Mouse (Mus musculus): Measurements from ENCODE around the gene H3f3a. TPM values are rescaled to one million over a fixed set of nuclear protein-coding genes. Genes with fewer than 3 reads are reported as not detected.

The H3f3a gene
- polyA plus RNA-seq, 1 experiment from 2014 or later, result 2,358 TPM

DNA sequence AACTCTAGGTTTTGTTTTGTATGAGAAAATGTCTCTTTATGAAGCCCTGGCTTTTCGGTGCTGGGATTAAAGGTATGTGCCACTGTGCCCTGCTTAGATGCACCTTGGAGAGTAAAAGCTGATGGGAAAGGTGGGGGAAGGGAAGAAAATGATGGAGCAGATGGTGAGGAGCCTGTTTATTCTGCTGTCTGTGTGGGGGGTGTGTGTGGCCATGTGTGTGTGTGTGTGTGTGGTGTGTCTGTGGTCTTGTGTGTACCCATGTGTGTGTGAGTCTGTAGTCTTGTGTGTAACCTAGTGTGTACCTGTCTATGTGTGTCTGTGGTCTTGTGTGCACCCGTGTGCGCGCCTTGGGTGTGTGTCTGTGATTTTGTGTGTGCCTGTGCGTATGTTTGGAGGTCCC lies 15.1 kb downstream of the H3f3a start:
- no peak for ATAC-seq (ENCODE audit: insufficient read depth)
- Histone ChIP-seq H3K27me3 (ENCODE audit: insufficient read depth, low read length) (no peaks in the 10 kb centered on the region), H3K36me3 (ENCODE audit: insufficient read depth) (peaks cover 34% of the 10 kb centered on the region), H3K27ac (ENCODE audit: low read depth) (no peak overlapping the region), H3K9me3 (ENCODE audit: low read depth, low read length) (no peaks in the 10 kb centered on the region), H3K4me2 (no peak overlapping the region), H3K4me1 (ENCODE audit: insufficient read depth) (0 out of 2 replicates have a peak, but pooled peaks cover 6% of the 10 kb centered on the region), H3K4me3 (ENCODE audit: low read depth, low read length) (no peak overlapping the region), H3K9ac (no peak overlapping the region)
- no peak for TF ChIP-seq CTCF (IDR thresholded peaks at IDR 0.05; ENCODE audit: low read depth)
- 89% methylated on average over 5 of the region's 5 CpGs for WGBS
- no peak for DNase-seq

DNA sequence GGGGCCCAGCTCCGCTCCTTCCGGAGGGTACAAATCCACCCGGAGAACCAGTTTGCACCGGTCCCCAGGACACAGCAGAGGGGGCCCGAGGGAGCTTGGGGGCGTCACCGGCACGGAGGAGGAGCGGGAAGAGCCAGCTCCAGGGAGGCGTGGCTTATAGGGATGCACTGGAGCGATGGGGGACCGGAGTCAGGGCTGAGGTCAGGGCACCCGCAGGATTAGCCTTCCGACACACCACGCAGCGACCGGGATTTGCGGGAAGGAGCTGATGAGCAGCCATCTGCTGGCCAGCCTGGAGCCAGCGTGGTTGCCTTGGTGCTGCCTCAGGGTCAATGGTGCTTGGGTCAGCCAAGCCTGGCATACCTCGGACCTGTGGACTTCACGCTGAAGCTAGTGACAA lies 19.6 kb downstream of the H3f3a start:
- Histone ChIP-seq H3K4me1 (ENCODE audit: insufficient read depth) (0 out of 2 replicates have a peak, but pooled peaks cover 7% of the 10 kb centered on the region), H3K27ac (ENCODE audit: low read depth) (no peak overlapping the region), H3K4me2 (peak overlapping the region; percentile 83), H3K27me3 (ENCODE audit: insufficient read depth, low read length) (no peaks in the 10 kb centered on the region), H3K36me3 (ENCODE audit: insufficient read depth) (no peaks in the 10 kb centered on the region), H3K4me3 (ENCODE audit: low read depth, low read length) (peak overlapping the region; percentile 40), H3K9ac (peak overlapping the region; percentile 50), H3K9me3 (ENCODE audit: low read depth, low read length) (no peaks in the 10 kb centered on the region)
- DNase-seq (peak; percentile 78), ATAC-seq (ENCODE audit: insufficient read depth) (peak; percentile 93)
- no peak for TF ChIP-seq CTCF (IDR thresholded peaks at IDR 0.05; ENCODE audit: low read depth)
- 1% methylated on average over 21 of the region's 21 CpGs for WGBS

DNA sequence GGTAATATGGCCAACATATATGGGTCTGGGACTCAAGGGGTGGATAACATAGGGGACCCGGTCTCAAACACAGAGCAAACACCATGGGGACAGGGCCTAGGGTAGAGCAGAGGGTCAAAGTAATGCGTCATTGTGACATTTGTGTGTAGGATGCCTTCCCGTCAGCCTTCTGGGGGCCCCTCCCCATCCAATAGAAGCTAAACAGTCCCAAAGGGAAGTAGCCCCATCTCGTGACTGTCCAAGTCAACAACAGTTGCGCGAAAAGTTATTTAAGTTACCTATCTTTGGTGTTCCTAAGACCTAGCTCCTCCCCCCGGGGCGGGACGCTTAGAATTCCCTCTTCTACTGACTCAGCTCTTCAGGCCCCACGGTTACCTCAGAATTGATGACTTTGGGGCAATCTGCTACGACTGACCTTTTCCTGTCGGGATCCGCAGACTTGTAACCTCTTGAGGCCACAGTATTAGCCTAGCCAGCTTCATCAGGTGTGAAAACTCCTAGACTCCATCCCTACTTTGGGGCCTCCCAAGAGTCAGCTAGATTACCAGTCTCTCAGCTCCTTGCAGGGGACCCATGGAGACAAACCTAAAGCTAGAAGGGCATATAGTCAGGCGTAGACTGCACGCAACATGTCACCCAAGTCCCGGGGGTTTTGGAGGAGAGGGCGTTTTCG lies 20.2 kb downstream of the H3f3a start:
- peak overlapping the region; percentile 83 for H3K4me2 ChIP-seq
- WGBS, result 9% methylated on average over 18 of the region's 18 CpGs
- H3K9ac ChIP-seq, result peak overlapping the region; percentile 50
- no peaks in the 10 kb centered on the region for H3K9me3 ChIP-seq (ENCODE audit: low read depth, low read length)
- peak; percentile 61 for DNase-seq
- no peak for TF ChIP-seq CTCF (IDR thresholded peaks at IDR 0.05; ENCODE audit: low read depth)
- ATAC-seq (ENCODE audit: insufficient read depth), result peak; percentile 54; the same call in 1 of the 2 replicates
- H3K27me3 ChIP-seq (ENCODE audit: insufficient read depth, low read length), result no peaks in the 10 kb centered on the region
- H3K4me1 ChIP-seq (ENCODE audit: insufficient read depth), result 0 out of 2 replicates have a peak, but pooled peaks cover 7% of the 10 kb centered on the region
- no peak overlapping the region for H3K27ac ChIP-seq (ENCODE audit: low read depth)
- peak overlapping the region; percentile 40 for H3K4me3 ChIP-seq (ENCODE audit: low read depth, low read length)
- no peaks in the 10 kb centered on the region for H3K36me3 ChIP-seq (ENCODE audit: insufficient read depth)

DNA sequence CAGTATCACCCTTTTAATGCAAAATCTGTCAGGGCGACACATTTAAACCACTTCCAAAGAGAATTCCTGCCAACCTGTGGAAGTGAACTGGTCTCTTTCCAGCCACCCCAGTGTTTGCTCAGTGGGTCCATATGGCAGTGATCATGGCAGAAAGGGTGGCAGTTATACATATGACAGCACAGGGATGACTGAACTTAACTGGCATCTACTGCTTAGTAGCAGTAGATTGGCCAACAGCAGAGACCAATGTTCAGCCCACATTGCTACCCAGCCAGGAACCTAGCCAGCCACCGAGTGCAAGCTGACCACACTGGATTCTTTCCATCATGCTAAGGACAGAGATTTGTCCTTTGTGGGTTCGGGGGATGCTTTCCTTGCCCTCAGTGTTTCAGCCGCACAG lies 20.9 kb downstream of the H3f3a start:
- no peak overlapping the region for H3K4me2 ChIP-seq
- ATAC-seq (ENCODE audit: insufficient read depth), result no peak

DNA sequence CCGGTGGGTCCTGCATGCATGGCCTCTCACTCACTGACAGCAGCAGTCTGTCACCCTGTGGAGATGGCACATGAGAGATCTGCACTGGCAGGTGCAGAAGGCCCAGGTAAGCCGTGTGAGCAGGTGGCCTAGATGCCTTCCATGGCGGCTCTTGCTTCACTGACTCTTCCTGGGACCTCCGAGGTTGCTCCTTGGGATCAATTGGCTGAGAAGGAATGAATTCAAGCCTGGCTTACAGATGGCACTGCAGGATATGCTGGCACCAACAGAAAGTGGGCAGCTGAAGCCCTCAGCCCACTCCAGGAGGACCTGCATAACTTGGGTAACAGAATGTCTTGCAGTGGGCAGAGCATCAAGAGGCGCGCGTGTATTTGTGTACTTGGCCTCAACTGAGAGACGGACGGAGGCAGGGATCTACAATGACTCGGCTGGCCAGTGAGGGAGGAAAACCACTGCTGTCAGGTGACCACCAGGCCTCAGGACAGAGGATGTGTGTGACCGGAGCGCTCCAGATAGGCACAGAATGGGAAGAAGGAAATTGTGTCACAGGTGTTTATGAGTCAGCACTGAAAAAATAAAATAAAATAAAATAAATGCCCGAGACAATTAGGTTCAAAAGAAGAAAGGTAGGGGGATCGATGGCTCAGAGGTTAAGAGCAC lies 21.8 kb downstream of the H3f3a start:
- no peak for DNase-seq
- no peak overlapping the region for H3K27ac ChIP-seq (ENCODE audit: low read depth)
- no peak for TF ChIP-seq CTCF (IDR thresholded peaks at IDR 0.05; ENCODE audit: low read depth)
- ATAC-seq (ENCODE audit: insufficient read depth), result no peak
- WGBS, result 72% methylated on average over 14 of the region's 14 CpGs
- H3K4me3 ChIP-seq (ENCODE audit: low read depth, low read length), result no peak overlapping the region
- H3K4me2 ChIP-seq, result no peak overlapping the region
- H3K4me1 ChIP-seq (ENCODE audit: insufficient read depth), result 0 out of 2 replicates have a peak, but pooled peaks cover 7% of the 10 kb centered on the region
- no peaks in the 10 kb centered on the region for H3K27me3 ChIP-seq (ENCODE audit: insufficient read depth, low read length)
- no peaks in the 10 kb centered on the region for H3K9me3 ChIP-seq (ENCODE audit: low read depth, low read length)
- H3K9ac ChIP-seq, result no peak overlapping the region
- H3K36me3 ChIP-seq (ENCODE audit: insufficient read depth), result no peaks in the 10 kb centered on the region

More for the DNA sequence above, 20.9 kb downstream of the H3f3a start:
- H3K4me1 ChIP-seq (ENCODE audit: insufficient read depth), result 0 out of 2 replicates have a peak, but pooled peaks cover 7% of the 10 kb centered on the region
- no peak overlapping the region for H3K4me3 ChIP-seq (ENCODE audit: low read depth, low read length)
- H3K36me3 ChIP-seq (ENCODE audit: insufficient read depth), result no peaks in the 10 kb centered on the region
- no peaks in the 10 kb centered on the region for H3K9me3 ChIP-seq (ENCODE audit: low read depth, low read length)
- H3K27ac ChIP-seq (ENCODE audit: low read depth), result no peak overlapping the region
- DNase-seq, result no peak
- H3K27me3 ChIP-seq (ENCODE audit: insufficient read depth, low read length), result no peaks in the 10 kb centered on the region
- H3K9ac ChIP-seq, result no peak overlapping the region
- TF ChIP-seq CTCF (IDR thresholded peaks at IDR 0.05; ENCODE audit: low read depth), result no peak
- 76% methylated on average over 4 of the region's 4 CpGs for WGBS

DNA sequence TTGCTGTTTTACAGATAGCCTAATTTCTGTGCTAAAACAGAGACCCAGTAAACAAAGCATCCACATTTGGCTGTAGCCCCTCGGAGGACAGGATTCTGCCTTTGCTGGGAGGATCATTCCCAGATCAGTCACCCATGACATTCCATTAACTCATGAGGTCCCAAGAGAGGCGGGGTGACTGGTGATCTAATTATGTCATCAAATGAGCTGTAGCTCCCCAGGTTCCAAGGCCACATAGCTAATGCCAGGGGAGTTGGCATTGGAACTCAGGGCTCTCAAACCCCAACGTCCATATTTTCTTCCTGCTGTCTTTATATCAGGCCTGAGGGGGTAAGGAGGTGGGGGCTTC lies 30.2 kb downstream of the H3f3a start:
- H3K4me2 ChIP-seq, result no peak overlapping the region
- DNase-seq (no peak), ATAC-seq (ENCODE audit: insufficient read depth) (no peak)
- no peak for TF ChIP-seq CTCF (IDR thresholded peaks at IDR 0.05; ENCODE audit: low read depth)
- no peak overlapping the region for H3K27ac ChIP-seq (ENCODE audit: low read depth)
- H3K9ac ChIP-seq, result no peak overlapping the region
- no peaks in the 10 kb centered on the region for H3K27me3 ChIP-seq (ENCODE audit: insufficient read depth, low read length)
- H3K4me1 ChIP-seq (ENCODE audit: insufficient read depth), result no peaks in the 10 kb centered on the region
- WGBS, result 30% methylated on average over 3 of the region's 3 CpGs
- no peaks in the 10 kb centered on the region for H3K9me3 ChIP-seq (ENCODE audit: low read depth, low read length)
- H3K4me3 ChIP-seq (ENCODE audit: low read depth, low read length), result no peak overlapping the region
- no peaks in the 10 kb centered on the region for H3K36me3 ChIP-seq (ENCODE audit: insufficient read depth)

DNA sequence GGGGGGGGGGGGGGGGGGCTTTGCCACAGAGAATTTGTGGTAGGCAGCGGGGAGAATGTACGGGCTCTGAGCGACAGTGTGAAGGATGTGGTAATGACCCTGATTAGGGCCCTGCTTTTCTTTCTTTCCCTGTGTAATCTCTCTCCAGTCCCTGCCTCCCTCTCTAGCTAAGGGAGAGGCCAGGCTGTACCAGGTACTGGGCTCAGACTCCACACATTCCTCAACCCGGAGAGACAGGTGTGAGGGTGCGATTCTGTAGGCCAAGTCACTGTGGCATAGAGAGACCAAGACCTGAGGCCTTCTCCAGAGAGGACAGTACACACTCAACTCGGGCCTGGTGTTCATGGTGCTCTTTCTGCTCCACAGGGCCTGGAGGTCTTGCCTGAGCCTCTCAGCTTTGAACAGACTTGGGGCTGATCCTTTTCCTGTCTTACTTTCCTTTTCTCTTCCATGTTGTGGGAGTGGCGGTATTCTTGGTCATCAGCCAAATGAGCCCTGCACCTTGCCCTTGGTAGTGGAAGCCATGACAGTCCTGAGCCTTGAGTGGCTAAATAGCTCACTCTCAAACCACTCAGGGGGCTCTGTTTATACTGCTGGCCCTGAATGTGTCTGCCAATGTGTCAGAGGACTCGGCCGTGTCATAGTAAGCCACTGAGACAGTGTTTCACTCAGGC lies 30.7 kb downstream of the H3f3a start:
- no peak overlapping the region for H3K27ac ChIP-seq (ENCODE audit: low read depth)
- TF ChIP-seq CTCF (IDR thresholded peaks at IDR 0.05; ENCODE audit: low read depth), result no peak
- DNase-seq (no peak), ATAC-seq (ENCODE audit: insufficient read depth) (no peak)
- WGBS, result 45% methylated on average over 9 of the region's 9 CpGs
- no peaks in the 10 kb centered on the region for H3K4me1 ChIP-seq (ENCODE audit: insufficient read depth)
- no peaks in the 10 kb centered on the region for H3K36me3 ChIP-seq (ENCODE audit: insufficient read depth)
- no peak overlapping the region for H3K4me3 ChIP-seq (ENCODE audit: low read depth, low read length)
- H3K9ac ChIP-seq, result no peak overlapping the region
- H3K27me3 ChIP-seq (ENCODE audit: insufficient read depth, low read length), result no peaks in the 10 kb centered on the region
- no peaks in the 10 kb centered on the region for H3K9me3 ChIP-seq (ENCODE audit: low read depth, low read length)
- H3K4me2 ChIP-seq, result no peak overlapping the region

All from lung, embryonic 14.5 days (tissue).